Mouse (Mus musculus): ENCODE measurements around the gene Wee1. TPM values are rescaled to one million over a fixed set of nuclear protein-coding genes. Genes with fewer than 3 reads are reported as not detected.
"Not testable (repeated sequence)": the region's sequence is repeated elsewhere in the genome, so short reads cannot be mapped to it uniquely, and the experiment has no call there.

The Wee1 gene
- polyA plus RNA-seq, 1 experiment from 2014 or later, result 24.0 TPM

- not testable (repeated sequence) for H3K36me3 ChIP-seq; H3K27me3 ChIP-seq (ENCODE audit: insufficient read depth, poor library complexity, severe bottlenecking); H3K9me3 ChIP-seq; H3K4me3 ChIP-seq; DNase-seq (ENCODE audit: low spot score); H3K27ac ChIP-seq
- H3K4me1 ChIP-seq (replicated peaks), result peaks cover 16% of the 10 kb centered on the region
- WGBS, result 90% methylated on average over 3 of the region's 3 CpGs
Measured at GRCm38 (mm10) chr7:110108524-110108923, 13.3 kb upstream of the Wee1 start.

- peak overlapping the region; percentile 29 for H3K4me3 ChIP-seq
- H3K27ac ChIP-seq, result peak overlapping the region; percentile 64
- H3K4me1 ChIP-seq (replicated peaks), result peaks cover 16% of the 10 kb centered on the region
Measured at GRCm38 (mm10) chr7:110108967-110109610, 12.8 kb upstream of the Wee1 start.

GRCm38 (mm10) chr7:110110061-110110656 is 11.7 kb upstream of the Wee1 start:
- Histone ChIP-seq H3K4me3 (no peak overlapping the region), H3K27me3 (ENCODE audit: insufficient read depth, poor library complexity, severe bottlenecking) (no peaks in the 10 kb centered on the region), H3K27ac (no peak overlapping the region), H3K4me1 (replicated peaks) (peaks cover 16% of the 10 kb centered on the region), H3K36me3 (no peaks in the 10 kb centered on the region), H3K9me3 (no peaks in the 10 kb centered on the region)
- WGBS, result 70% methylated on average over 4 of the region's 4 CpGs
- no peak for DNase-seq (ENCODE audit: low spot score)

More at GRCm38 (mm10) chr7:110108967-110109610, 12.8 kb upstream of the Wee1 start:
- WGBS, result 21% methylated on average over 11 of the region's 11 CpGs
- Histone ChIP-seq H3K36me3 (no peaks in the 10 kb centered on the region), H3K9me3 (no peaks in the 10 kb centered on the region), H3K27me3 (ENCODE audit: insufficient read depth, poor library complexity, severe bottlenecking) (no peaks in the 10 kb centered on the region)
- DNase-seq (ENCODE audit: low spot score), result peak; percentile 45

GRCm38 (mm10) chr7:110114699-110115098 is 7.1 kb upstream of the Wee1 start:
- no peaks in the 10 kb centered on the region for H3K36me3 ChIP-seq
- H3K9me3 ChIP-seq, result no peaks in the 10 kb centered on the region
- DNase-seq (ENCODE audit: low spot score), result no peak
- peaks cover 5% of the 10 kb centered on the region for H3K4me1 ChIP-seq (replicated peaks)
- 67% methylated on average over 5 of the region's 5 CpGs for WGBS
- no peaks in the 10 kb centered on the region for H3K27me3 ChIP-seq (ENCODE audit: insufficient read depth, poor library complexity, severe bottlenecking)
- H3K4me3 ChIP-seq, result no peak overlapping the region
- no peak overlapping the region for H3K27ac ChIP-seq

GRCm38 (mm10) chr7:110116731-110117291 is 5.0 kb upstream of the Wee1 start:
- no peaks in the 10 kb centered on the region for H3K9me3 ChIP-seq
- no peaks in the 10 kb centered on the region for H3K27me3 ChIP-seq (ENCODE audit: insufficient read depth, poor library complexity, severe bottlenecking)
- peaks cover 11% of the 10 kb centered on the region for H3K4me1 ChIP-seq (replicated peaks)
- H3K36me3 ChIP-seq, result no peaks in the 10 kb centered on the region
- no peak overlapping the region for H3K4me3 ChIP-seq
- WGBS, result 54% methylated on average over 1 of the region's 1 CpGs
- no peak for DNase-seq (ENCODE audit: low spot score)
- H3K27ac ChIP-seq, result no peak overlapping the region

GRCm38 (mm10) chr7:110118448-110118847 is 3.4 kb upstream of the Wee1 start:
- H3K4me3 ChIP-seq, result no peak overlapping the region
- 90% methylated on average over 2 of the region's 2 CpGs for WGBS
- no peak for DNase-seq (ENCODE audit: low spot score)

GRCm38 (mm10) chr7:110120157-110120784 is 1.6 kb upstream of the Wee1 start:
- Histone ChIP-seq H3K4me3 (no peak overlapping the region), H3K4me1 (replicated peaks) (peaks cover 30% of the 10 kb centered on the region), H3K9me3 (no peaks in the 10 kb centered on the region), H3K27me3 (ENCODE audit: insufficient read depth, poor library complexity, severe bottlenecking) (no peaks in the 10 kb centered on the region), H3K27ac (no peak overlapping the region), H3K36me3 (no peaks in the 10 kb centered on the region; the same call in 1 of the 2 replicates)
- DNase-seq (ENCODE audit: low spot score), result no peak
- WGBS, result 84% methylated on average over 2 of the region's 2 CpGs

More at GRCm38 (mm10) chr7:110118448-110118847, 3.4 kb upstream of the Wee1 start:
- Histone ChIP-seq H3K27me3 (ENCODE audit: insufficient read depth, poor library complexity, severe bottlenecking) (no peaks in the 10 kb centered on the region), H3K4me1 (replicated peaks) (peaks cover 12% of the 10 kb centered on the region), H3K36me3 (no peaks in the 10 kb centered on the region), H3K27ac (no peak overlapping the region), H3K9me3 (no peaks in the 10 kb centered on the region)

- Histone ChIP-seq H3K27me3 (ENCODE audit: insufficient read depth, poor library complexity, severe bottlenecking) (no peaks in the 10 kb centered on the region), H3K9me3 (no peaks in the 10 kb centered on the region), H3K4me3 (peak overlapping the region; percentile 99), H3K27ac (peak overlapping the region; percentile 97), H3K4me1 (replicated peaks) (peaks cover 30% of the 10 kb centered on the region), H3K36me3 (peaks cover 6% of the 10 kb centered on the region)
- 4% methylated on average over 9 of the region's 9 CpGs for WGBS
- DNase-seq (ENCODE audit: low spot score), result no peak
Measured at GRCm38 (mm10) chr7:110121162-110121515, 707 bp upstream of the Wee1 start.

- DNase-seq (ENCODE audit: low spot score), result no peak
- Histone ChIP-seq H3K4me1 (replicated peaks) (peaks cover 30% of the 10 kb centered on the region), H3K27me3 (ENCODE audit: insufficient read depth, poor library complexity, severe bottlenecking) (no peaks in the 10 kb centered on the region), H3K27ac (peak overlapping the region; percentile 97), H3K9me3 (no peaks in the 10 kb centered on the region), H3K4me3 (peak overlapping the region; percentile 99), H3K36me3 (peaks cover 16% of the 10 kb centered on the region)
- WGBS, result under 1% methylated on average over 27 of the region's 27 CpGs
Measured at GRCm38 (mm10) chr7:110122289-110122564, 381 bp downstream of the Wee1 start.

GRCm38 (mm10) chr7:110122565-110123422 is 948 bp downstream of the Wee1 start:
- Histone ChIP-seq H3K9me3 (no peaks in the 10 kb centered on the region), H3K4me1 (replicated peaks) (peaks cover 30% of the 10 kb centered on the region), H3K27ac (peak overlapping the region; percentile 97), H3K36me3 (peaks cover 22% of the 10 kb centered on the region), H3K27me3 (ENCODE audit: insufficient read depth, poor library complexity, severe bottlenecking) (no peaks in the 10 kb centered on the region), H3K4me3 (peak overlapping the region; percentile 99)
- peak; percentile 26 for DNase-seq (ENCODE audit: low spot score)
- WGBS, result under 1% methylated on average over 74 of the region's 74 CpGs

- no peaks in the 10 kb centered on the region for H3K9me3 ChIP-seq
- WGBS, result 59% methylated on average over 12 of the region's 12 CpGs
- H3K27me3 ChIP-seq (ENCODE audit: insufficient read depth, poor library complexity, severe bottlenecking), result no peaks in the 10 kb centered on the region
- H3K36me3 ChIP-seq, result peaks cover 34% of the 10 kb centered on the region
- 0 out of 2 replicates have a peak overlapping the region, but pooled peaks have one; percentile 97 for H3K27ac ChIP-seq
- peak overlapping the region; percentile 99 for H3K4me3 ChIP-seq
- H3K4me1 ChIP-seq (replicated peaks), result peaks cover 30% of the 10 kb centered on the region
- no peak for DNase-seq (ENCODE audit: low spot score)
Measured at GRCm38 (mm10) chr7:110123844-110124555, 2.2 kb downstream of the Wee1 start.

- H3K27ac ChIP-seq, result no peak overlapping the region
- no peak for DNase-seq (ENCODE audit: low spot score)
- H3K36me3 ChIP-seq, result peaks cover 79% of the 10 kb centered on the region
- no peaks in the 10 kb centered on the region for H3K27me3 ChIP-seq (ENCODE audit: insufficient read depth, poor library complexity, severe bottlenecking)
- no peak overlapping the region for H3K4me3 ChIP-seq
- WGBS, result 84% methylated on average over 2 of the region's 2 CpGs
- H3K4me1 ChIP-seq (replicated peaks), result peaks cover 17% of the 10 kb centered on the region
- no peaks in the 10 kb centered on the region for H3K9me3 ChIP-seq
Measured at GRCm38 (mm10) chr7:110128566-110128965, 6.7 kb downstream of the Wee1 start.

Data from hindbrain, embryonic 10.5 days (tissue).